Mouse (Mus musculus) monocyte, adult 5-6 weeks (primary cell): ENCODE data around the gene Ngdn. TPM values are rescaled to one million over a fixed set of nuclear protein-coding genes. Genes with fewer than 3 reads are reported as not detected.

Experiments used
- ATAC-seq: fragments of 153-309, 156-312 bp; replicated peaks from 2 replicates; pipeline ENCODE4 v1.8.0; 2017; ENCODE audit warnings: mild to moderate bottlenecking; ENCODE audit not compliant: low TSS enrichment, insufficient number of reproducible peaks, severe bottlenecking, poor library complexity, low FRiP score
- total RNA-seq: library from RNA; stranded (forward); fragments of 200-1000, 200-491, 200-594 nt; gene quantifications from 3 replicates; pipeline ENCODE4 v1.2.3, GENCODE M21; 2017

The Ngdn gene
- total RNA-seq, 1 experiment from 2014 or later, result 121 TPM

GRCm38 (mm10) chr14:55063117-55063516 lies 47.9 kb downstream of the Ngdn start:
- ATAC-seq, result no peak

GRCm38 (mm10) chr14:55063581-55064381 lies 48.5 kb downstream of the Ngdn start:
- no peak for ATAC-seq

GRCm38 (mm10) chr14:55064481-55065370 lies 49.5 kb downstream of the Ngdn start:
- ATAC-seq, result no peak

- no peak for ATAC-seq
Measured at GRCm38 (mm10) chr14:55065391-55065790, 50.1 kb downstream of the Ngdn start.

- ATAC-seq, result no peak
Measured at GRCm38 (mm10) chr14:55066042-55066441, 50.8 kb downstream of the Ngdn start.

GRCm38 (mm10) chr14:55071756-55072155 lies 56.5 kb downstream of the Ngdn start:
- no peak for ATAC-seq

Other genes starting within 250 kb of the Ngdn start
- 2.8 to 7.0 TPM (median 4.5 TPM) in 3 replicates for gene Slc7a8, start 233.5 kb upstream of the Ngdn start, total RNA-seq
- not detected in 3 replicates for gene Rnf212b, start 201.3 kb upstream of the Ngdn start, total RNA-seq
- 2.1 to 16.7 TPM (median 5.1 TPM) in 3 replicates for gene Homez, start 144.5 kb upstream of the Ngdn start, total RNA-seq
- gene Ppp1r3e, start 137.9 kb upstream of the Ngdn start, total RNA-seq, result 1.3 to 2.7 TPM in 2 of 3 replicates, not detected in the other
- 2.2 to 9.0 TPM (median 4.0 TPM) in 3 replicates for gene Bcl2l2, start 132.1 kb upstream of the Ngdn start, total RNA-seq
- 3.0 to 3.6 TPM in 2 of 3 replicates, not detected in the other for gene Gm20521, start 132.0 kb upstream of the Ngdn start, total RNA-seq
- gene Pabpn1, start 123.0 kb upstream of the Ngdn start, total RNA-seq, result 141 to 211 TPM (median 184 TPM) in 3 replicates
- gene Slc22a17, start 102.3 kb upstream of the Ngdn start, total RNA-seq, result 0.85 to 1.4 TPM (median 1.1 TPM) in 3 replicates
- not detected in 3 replicates for gene Efs, start 89.3 kb upstream of the Ngdn start, total RNA-seq
- not detected in 3 replicates for gene Il25, start 82.8 kb upstream of the Ngdn start, total RNA-seq
- gene Cmtm5, start 79.2 kb upstream of the Ngdn start, total RNA-seq, result not detected in 3 replicates
- not detected in 3 replicates for gene Myh6, start 48.5 kb upstream of the Ngdn start, total RNA-seq
- gene Gm17428, start 38.5 kb upstream of the Ngdn start, total RNA-seq, result not detected in 3 replicates
- gene Myh7, start 20.8 kb upstream of the Ngdn start, total RNA-seq, result not detected in 3 replicates
- 2.0 to 7.8 TPM (median 2.4 TPM) in 3 replicates for gene Zfhx2, start 76.9 kb downstream of the Ngdn start, total RNA-seq
- gene Thtpa, start 79.3 kb downstream of the Ngdn start, total RNA-seq, result 6.1 to 9.5 TPM (median 8.9 TPM) in 3 replicates
- gene Ap1g2, start 91.1 kb downstream of the Ngdn start, total RNA-seq, result 26.9 to 61.0 TPM (median 34.8 TPM) in 3 replicates
- gene Jph4, start 101.5 kb downstream of the Ngdn start, total RNA-seq, result not detected in 3 replicates
- 2.8 TPM in 1 of 3 replicates, not detected in the others for gene Dhrs2, start 206.6 kb downstream of the Ngdn start, total RNA-seq